ENCODE assay signal across 18 mouse cellular contexts in genomic region chr1:78864799-78865346, GRCm38 (mm10). TPM values are rescaled to one million over a fixed set of nuclear protein-coding genes. Genes with fewer than 3 reads are reported as not detected.
DNase-seq lines count a peak whose midpoint lies in the region; ATAC-seq and TF ChIP-seq lines count a peak whose summit lies in the region.
"Had no signal": no experiment of that assay in that cellular context is flagged by ENCODE, and none has a peak within 500 bp of the region (broad histone marks: within the 10 kb centered on the region; RNA-seq: fewer than 3 reads in every experiment).

No protein-coding gene starts in this region.

- no peak for TF ChIP-seq CTCF in heart, postnatal 0 days (IDR thresholded peaks at IDR 0.05; ENCODE audit: low read depth)

- H3K9ac ChIP-seq in heart, postnatal 0 days (replicated peaks; ENCODE audit: low read depth, low read length): no peak overlapping the region
- H3K9ac ChIP-seq in lung, embryonic 15.5 days: no peak overlapping the region
- H3K9ac ChIP-seq in embryonic facial prominence, embryonic 14.5 days (ENCODE audit: low read depth, low read length): no peak overlapping the region
- H3K9ac ChIP-seq: embryonic facial prominence, embryonic 12.5 days; liver, embryonic 14.5 days had no signal

- H3K4me2 ChIP-seq in heart, postnatal 0 days (ENCODE audit: low read depth, low read length): no peak overlapping the region
- H3K4me2 ChIP-seq in lung, embryonic 15.5 days: no peak overlapping the region
- no peak overlapping the region for H3K4me2 ChIP-seq in embryonic facial prominence, embryonic 14.5 days (ENCODE audit: low read depth, low read length)
- H3K4me2 ChIP-seq: embryonic facial prominence, embryonic 12.5 days had no signal

- H3K9me3 ChIP-seq in heart, postnatal 0 days (replicated peaks; ENCODE audit: control insufficient read depth, low read length): no peaks in the 10 kb centered on the region
- no peaks in the 10 kb centered on the region for H3K9me3 ChIP-seq in lung, embryonic 15.5 days
- H3K9me3 ChIP-seq in embryonic facial prominence, embryonic 14.5 days (ENCODE audit: control insufficient read depth, low read length): no peaks in the 10 kb centered on the region
- H3K9me3 ChIP-seq: embryonic facial prominence, embryonic 12.5 days; forebrain, embryonic 10.5 days; hindbrain, embryonic 10.5 days had no signal

- ATAC-seq in frontal cortex, adult (ENCODE audit: low TSS enrichment): peak; percentile 64
- ATAC-seq in heart, postnatal 0 days (ENCODE audit: insufficient read depth, low read depth): no peak
- ATAC-seq in lung, embryonic 15.5 days (ENCODE audit: borderline replicate concordance, extremely low read depth, low FRiP score, low TSS enrichment): no peak
- no peak for ATAC-seq in embryonic facial prominence, embryonic 14.5 days (ENCODE audit: low read depth)
- ATAC-seq: midbrain, embryonic 16.5 days had no signal

- no peaks in the 10 kb centered on the region for H3K27me3 ChIP-seq in heart, postnatal 0 days (ENCODE audit: control insufficient read depth, insufficient read depth, low read length)
- H3K27me3 ChIP-seq in lung, embryonic 15.5 days: no peaks in the 10 kb centered on the region
- no peaks in the 10 kb centered on the region for H3K27me3 ChIP-seq in embryonic facial prominence, embryonic 14.5 days (replicated peaks; ENCODE audit: control insufficient read depth, insufficient read depth, low read length)
- H3K27me3 ChIP-seq: embryonic facial prominence, embryonic 12.5 days had no signal

- peaks cover 32% of the 10 kb centered on the region for H3K4me1 ChIP-seq in heart, postnatal 0 days (ENCODE audit: control insufficient read depth, insufficient read depth)
- peaks cover 11% of the 10 kb centered on the region for H3K4me1 ChIP-seq in lung, embryonic 15.5 days
- peaks cover 10% of the 10 kb centered on the region; the same call in 1 of the 2 replicates for H3K4me1 ChIP-seq in embryonic facial prominence, embryonic 14.5 days (ENCODE audit: control insufficient read depth, insufficient read depth, low read length)
- H3K4me1 ChIP-seq: embryonic facial prominence, embryonic 12.5 days; forebrain, embryonic 10.5 days; hindbrain, embryonic 10.5 days had no signal

- TF ChIP-seq EP300 in heart, postnatal 0 days (IDR thresholded peaks at IDR 0.05; ENCODE audit: low read depth): no peak

- WGBS in heart, postnatal 0 days: 69% methylated on average over 4 of the region's 4 CpGs
- 77% methylated on average over 4 of the region's 4 CpGs for WGBS in lung, embryonic 15.5 days
- WGBS in embryonic facial prominence, embryonic 14.5 days: 81% methylated on average over 4 of the region's 4 CpGs

- H3K4me3 ChIP-seq in heart, postnatal 0 days (ENCODE audit: low read depth, low read length): no peak overlapping the region
- H3K4me3 ChIP-seq in lung, embryonic 15.5 days: no peak overlapping the region
- no peak overlapping the region for H3K4me3 ChIP-seq in embryonic facial prominence, embryonic 14.5 days (ENCODE audit: low read depth, low read length)
- H3K4me3 ChIP-seq: embryonic facial prominence, embryonic 12.5 days; forebrain, embryonic 10.5 days; hindbrain, embryonic 10.5 days had no signal

- H3K27ac ChIP-seq in heart, postnatal 0 days (ENCODE audit: low read depth): peak overlapping the region; percentile 83
- H3K27ac ChIP-seq in lung, embryonic 15.5 days: peak overlapping the region; percentile 20; the same call in 1 of the 2 replicates
- H3K27ac ChIP-seq in embryonic facial prominence, embryonic 14.5 days (replicated peaks; ENCODE audit: low read depth, low read length): peak overlapping the region; percentile 56
- H3K27ac ChIP-seq: embryonic facial prominence, embryonic 12.5 days; forebrain, embryonic 10.5 days; hindbrain, embryonic 10.5 days; liver, embryonic 14.5 days had no signal

- DNase-seq in frontal cortex, postnatal 10 days (ENCODE audit: low spot score in 2 of 2): no peak
- no peak for DNase-seq in heart, postnatal 0 days (ENCODE audit: low spot score)
- DNase-seq in heart, postnatal 25 days (ENCODE audit: low spot score): no peak
- DNase-seq in lung, postnatal 4 days: no peak
- no peak for DNase-seq in embryonic facial prominence, embryonic 14.5 days (ENCODE audit: low spot score)
- no peak for DNase-seq in MN1 (ENCODE audit: low spot score)
- DNase-seq: B cell, adult 2 months; cerebellum, adult 11-12 months; right cerebral cortex, postnatal 25 days; thymus, adult 2 months had no signal

- no peaks in the 10 kb centered on the region for H3K36me3 ChIP-seq in heart, postnatal 0 days (replicated peaks; ENCODE audit: control insufficient read depth, insufficient read depth, low read length)
- H3K36me3 ChIP-seq in lung, embryonic 15.5 days: no peaks in the 10 kb centered on the region
- H3K36me3 ChIP-seq in embryonic facial prominence, embryonic 14.5 days (ENCODE audit: control insufficient read depth, insufficient read depth, low read length): no peaks in the 10 kb centered on the region
- H3K36me3 ChIP-seq: embryonic facial prominence, embryonic 12.5 days; forebrain, embryonic 10.5 days; hindbrain, embryonic 10.5 days had no signal

- intact Hi-C loops in heart, postnatal 25 days (cut with DNase I): loop anchor here (5.0 kb wide), 1 partner anchor 43 kb away; no protein-coding TSS in a partner anchor

RNA-seq across cellular contexts. Expression of gene Kcne4, which starts 48.3 kb away (rescaled TPM):
- 0.46 and 3.9 TPM in 2 replicates for total RNA-seq in heart, postnatal 0 days (2014; rRNA removed; ENCODE audit: low replicate concordance)
- polyA plus RNA-seq in heart, postnatal 0 days (2015; fragmentation: Nextera tagmentation; extraction: Ambion mirVana): 3.0 and 3.5 TPM in 2 replicates
- 1 to 10 TPM; 1.2 to 2.1 TPM for total RNA-seq in heart, postnatal 25 days (2021)
- 14.2 and 15.6 TPM in 2 replicates for polyA plus RNA-seq in lung, embryonic 15.5 days (2015; fragmentation: Nextera tagmentation; extraction: Ambion mirVana)
- 16.4 and 22.5 TPM in 2 replicates for polyA plus RNA-seq in embryonic facial prominence, embryonic 14.5 days (2014; fragmentation: Nextera tagmentation; extraction: Ambion mirVana)
- total RNA-seq: megakaryocyte, adult 5-6 weeks had no signal

Comparison
In these comparisons a context has a peak if more than half of its experiments do, and no peak if none do; other contexts are left out.
1. H3K27ac ChIP-seq: peak in every context shown above with its lines; median percentile 83 in heart, postnatal 0 days; 56 in embryonic facial prominence, embryonic 14.5 days; 20 in lung, embryonic 15.5 days.